1 mouse cellular context compared by ENCODE assay signal in the genomic region with DNA sequence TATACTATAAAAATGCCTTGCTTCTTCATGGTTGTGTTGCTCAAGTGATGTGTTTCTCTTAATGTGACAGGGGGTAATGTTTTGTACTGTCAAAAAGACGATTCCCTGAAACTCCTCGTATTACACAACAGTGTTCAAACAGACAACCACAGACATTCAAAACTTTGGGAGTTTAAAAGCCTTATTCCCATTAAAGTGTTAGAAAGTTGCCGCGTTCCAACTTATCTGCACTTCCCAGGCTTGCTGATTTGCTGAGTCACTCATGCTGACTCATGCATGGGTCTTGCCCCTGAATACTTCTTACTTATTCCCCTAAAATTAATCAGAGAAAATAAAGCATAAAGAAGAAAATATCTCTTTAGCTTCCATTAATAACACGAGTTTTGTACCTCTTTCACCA.
TF ChIP-seq lines count a peak whose summit lies in the region.

No protein-coding gene starts in this region.

TF ChIP-seq in MEL, 35 proteins besides CTCF, POLR2A, EP300 and RAD21 (continued from another document):
- TF ChIP-seq CHD1 (IDR thresholded peaks at IDR 0.05; ENCODE audit: low read depth, low read length) = no peak
- TF ChIP-seq MAFK (IDR thresholded peaks at IDR 0.05; ENCODE audit: borderline replicate concordance, low read depth, low read length) = peak; percentile 84
